Mouse (Mus musculus) forebrain, embryonic 14.5 days (tissue): ENCODE measurements around the gene Hoxb1. TPM values are rescaled to one million over a fixed set of nuclear protein-coding genes. Genes with fewer than 3 reads are reported as not detected.

ENCODE experiments used
- ATAC-seq: fragments of 200-750 bp; cut with Nextera tagmentation; 2 replicates; pipeline ENCODE4 v1.8.0; 2017; ENCODE audit warnings: mild to moderate bottlenecking, moderate library complexity
- DNase-seq: peaks from one replicate; pipeline ENCODE4 v3.0.0-alpha.2; 2015; ENCODE audit warnings: low spot score
- H3K27ac ChIP-seq: fragments of 300-500 bp; sonication (generic); 2 replicates; pipeline ENCODE4 v1.5.1; 2014; ENCODE audit warnings: low read depth, mild to moderate bottlenecking, control low read depth, low read length, moderate library complexity
- H3K27me3 ChIP-seq: fragments of 300-500 bp; sonication (generic); replicated peaks from 2 replicates; pipeline ENCODE4 v1.6.1; 2014; ENCODE audit warnings: low read length, control low read depth, mixed read lengths; ENCODE audit not compliant: control insufficient read depth, insufficient read depth
- H3K36me3 ChIP-seq: fragments of 300-500 bp; sonication (generic); 2 replicates; pipeline ENCODE4 v1.6.1; 2014; ENCODE audit warnings: low read length, control low read depth; ENCODE audit not compliant: control insufficient read depth, insufficient read depth
- H3K4me1 ChIP-seq: fragments of 300-500 bp; sonication (generic); 2 replicates; pipeline ENCODE4 v1.6.1; 2014; ENCODE audit warnings: antibody characterized with exemption, low read length, control low read depth; ENCODE audit not compliant: control insufficient read depth, insufficient read depth
- H3K4me2 ChIP-seq: fragments of 300-500 bp; sonication (generic); 2 replicates; pipeline ENCODE4 v1.6.1; 2014; ENCODE audit warnings: mild to moderate bottlenecking, control low read depth, low read length
- H3K4me3 ChIP-seq: fragments of 300-500 bp; sonication (generic); 2 replicates; pipeline ENCODE4 v1.5.1; 2014; ENCODE audit warnings: low read depth, low read length, control low read depth
- H3K9ac ChIP-seq: fragments of 300-500 bp; sonication (generic); 2 replicates; pipeline ENCODE4 v1.6.1; 2014; ENCODE audit warnings: mild to moderate bottlenecking, low read length, control low read depth, moderate library complexity
- H3K9me3 ChIP-seq: fragments of 300-500 bp; sonication (generic); replicated peaks from 2 replicates; pipeline ENCODE4 v1.6.1; 2016; ENCODE audit warnings: low read length, control low read depth, mixed read lengths; ENCODE audit not compliant: control insufficient read depth
- WGBS: fragments of 180-500 bp; shearing (Covaris S2); extraction: QIAGEN DNeasy Blood & Tissue Kit; methylation state at CpG from one replicate; pipeline ENCODE4 v1.1.7; 2014; 5-methylcytosine and 5-hydroxymethylcytosine counted together
- polyA plus RNA-seq: library from polyadenylated mRNA; unstranded; fragments of >200 nt; fragmentation: Nextera tagmentation; extraction: Ambion mirVana; gene quantifications from 2 replicates; pipeline ENCODE4 v1.2.1, GENCODE M21; 2014

Gene Hoxb1
- polyA plus RNA-seq, 1 experiment from 2014 or later, result not detected

GRCm38 (mm10) chr11:96367141-96367540 is 1.6 kb downstream of the Hoxb1 start:
- H3K9ac ChIP-seq, result no peak overlapping the region
- H3K4me2 ChIP-seq, result no peak overlapping the region
- ATAC-seq (no peak), DNase-seq (no peak)
- H3K27ac ChIP-seq, result no peak overlapping the region
- no peaks in the 10 kb centered on the region for H3K36me3 ChIP-seq
- no peaks in the 10 kb centered on the region for H3K4me1 ChIP-seq
- WGBS, result 8% methylated on average over 6 of the region's 6 CpGs
- no peak overlapping the region for H3K4me3 ChIP-seq
- peaks cover 95% of the 10 kb centered on the region for H3K27me3 ChIP-seq
- H3K9me3 ChIP-seq, result no peaks in the 10 kb centered on the region

GRCm38 (mm10) chr11:96368686-96369085 is 3.1 kb downstream of the Hoxb1 start:
- Histone ChIP-seq H3K4me1 (no peaks in the 10 kb centered on the region), H3K27me3 (peaks cover 97% of the 10 kb centered on the region), H3K4me3 (no peak overlapping the region), H3K4me2 (no peak overlapping the region), H3K36me3 (no peaks in the 10 kb centered on the region), H3K9me3 (no peaks in the 10 kb centered on the region), H3K27ac (no peak overlapping the region), H3K9ac (no peak overlapping the region)
- DNase-seq (no peak), ATAC-seq (no peak)
- 3% methylated on average over 5 of the region's 5 CpGs for WGBS

GRCm38 (mm10) chr11:96369140-96369539 is 3.6 kb downstream of the Hoxb1 start:
- Histone ChIP-seq H3K27me3 (peaks cover 97% of the 10 kb centered on the region), H3K4me2 (no peak overlapping the region), H3K36me3 (no peaks in the 10 kb centered on the region), H3K4me1 (no peaks in the 10 kb centered on the region), H3K9ac (no peak overlapping the region), H3K4me3 (no peak overlapping the region), H3K27ac (no peak overlapping the region), H3K9me3 (no peaks in the 10 kb centered on the region)
- WGBS, result 6% methylated on average over 7 of the region's 7 CpGs
- ATAC-seq (no peak), DNase-seq (no peak)

- Histone ChIP-seq H3K27me3 (peaks cover 95% of the 10 kb centered on the region), H3K4me2 (no peak overlapping the region), H3K4me3 (no peak overlapping the region), H3K9me3 (no peaks in the 10 kb centered on the region), H3K4me1 (no peaks in the 10 kb centered on the region), H3K36me3 (no peaks in the 10 kb centered on the region), H3K27ac (no peak overlapping the region), H3K9ac (no peak overlapping the region)
- DNase-seq (no peak), ATAC-seq (no peak)
- WGBS, result 8% methylated on average over 3 of the region's 3 CpGs
Observed at GRCm38 (mm10) chr11:96371726-96372125, 6.2 kb downstream of the Hoxb1 start.

- H3K4me2 ChIP-seq, result no peak overlapping the region
- H3K27me3 ChIP-seq, result peaks cover 93% of the 10 kb centered on the region
- DNase-seq (no peak), ATAC-seq (no peak)
- H3K9me3 ChIP-seq, result no peaks in the 10 kb centered on the region
- no peaks in the 10 kb centered on the region for H3K36me3 ChIP-seq
- no peak overlapping the region for H3K4me3 ChIP-seq
- no peaks in the 10 kb centered on the region for H3K4me1 ChIP-seq
- 5% methylated on average over 3 of the region's 3 CpGs for WGBS
- no peak overlapping the region for H3K9ac ChIP-seq
- H3K27ac ChIP-seq, result no peak overlapping the region
Observed at GRCm38 (mm10) chr11:96372519-96372918, 7.0 kb downstream of the Hoxb1 start.

GRCm38 (mm10) chr11:96374810-96375209 is 9.3 kb downstream of the Hoxb1 start:
- ATAC-seq (no peak), DNase-seq (no peak)
- no peak overlapping the region for H3K4me2 ChIP-seq
- H3K9me3 ChIP-seq, result no peaks in the 10 kb centered on the region
- no peaks in the 10 kb centered on the region for H3K4me1 ChIP-seq
- no peaks in the 10 kb centered on the region for H3K36me3 ChIP-seq
- 2% methylated on average over 7 of the region's 7 CpGs for WGBS
- H3K27ac ChIP-seq, result no peak overlapping the region
- no peak overlapping the region for H3K9ac ChIP-seq
- H3K27me3 ChIP-seq, result peaks cover 75% of the 10 kb centered on the region
- H3K4me3 ChIP-seq, result no peak overlapping the region

- no peak overlapping the region for H3K9ac ChIP-seq
- H3K4me3 ChIP-seq, result no peak overlapping the region
- 72% methylated on average over 5 of the region's 5 CpGs for WGBS
- H3K27me3 ChIP-seq, result peaks cover 9% of the 10 kb centered on the region; the same call in 1 of the 2 replicates
- no peaks in the 10 kb centered on the region for H3K36me3 ChIP-seq
- H3K4me2 ChIP-seq, result no peak overlapping the region
- no peak for ATAC-seq
- H3K9me3 ChIP-seq, result no peaks in the 10 kb centered on the region
- no peaks in the 10 kb centered on the region for H3K4me1 ChIP-seq
- no peak overlapping the region for H3K27ac ChIP-seq
- DNase-seq, result no peak
Observed at GRCm38 (mm10) chr11:96383381-96383780, 17.8 kb downstream of the Hoxb1 start.

- no peak overlapping the region for H3K4me3 ChIP-seq
- no peaks in the 10 kb centered on the region for H3K4me1 ChIP-seq
- no peak overlapping the region for H3K4me2 ChIP-seq
- DNase-seq (no peak), ATAC-seq (no peak)
- no peak overlapping the region for H3K9ac ChIP-seq
- WGBS, result 81% methylated on average over 2 of the region's 2 CpGs
- H3K36me3 ChIP-seq, result no peaks in the 10 kb centered on the region
- H3K27me3 ChIP-seq, result no peaks in the 10 kb centered on the region
- no peak overlapping the region for H3K27ac ChIP-seq
- H3K9me3 ChIP-seq, result no peaks in the 10 kb centered on the region
Observed at GRCm38 (mm10) chr11:96387635-96388034, 22.1 kb downstream of the Hoxb1 start.

GRCm38 (mm10) chr11:96396772-96397626 is 31.4 kb downstream of the Hoxb1 start:
- Histone ChIP-seq H3K4me2 (no peak overlapping the region), H3K4me3 (no peak overlapping the region), H3K27ac (no peak overlapping the region), H3K9me3 (no peaks in the 10 kb centered on the region), H3K27me3 (no peaks in the 10 kb centered on the region), H3K36me3 (no peaks in the 10 kb centered on the region), H3K9ac (no peak overlapping the region), H3K4me1 (no peaks in the 10 kb centered on the region)
- DNase-seq (no peak), ATAC-seq (no peak)
- 15% methylated on average over 15 of the region's 15 CpGs for WGBS
